Mouse (Mus musculus): ENCODE results near the gene Clptm1. TPM values are rescaled to one million over a fixed set of nuclear protein-coding genes. Genes with fewer than 3 reads are reported as not detected.
"Not testable (repeated sequence)": the region's sequence is repeated elsewhere in the genome, so short reads cannot be mapped to it uniquely, and the experiment has no call there.

Clptm1 gene
- polyA plus RNA-seq, 1 experiment from 2014 or later = 45.2 TPM

DNA sequence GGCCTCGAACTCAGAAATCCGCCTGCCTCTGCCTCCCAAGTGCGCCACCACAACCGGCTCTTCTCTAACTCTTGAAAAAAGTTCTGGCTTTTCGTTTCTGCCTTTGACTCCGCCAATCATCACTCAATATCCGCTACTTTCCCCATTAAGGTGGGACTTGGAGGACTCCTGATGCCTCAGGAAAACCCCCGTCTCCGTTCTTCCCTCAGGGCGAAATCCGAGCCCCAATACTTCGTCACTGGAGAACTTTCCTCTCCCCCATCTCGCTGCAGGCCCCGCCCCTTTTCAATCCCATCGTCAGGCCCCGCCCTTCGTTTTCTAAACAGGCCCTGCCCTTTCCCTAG lies 36.7 kb downstream of the Clptm1 start:
- H3K27me3 ChIP-seq = peaks cover 1% of the 10 kb centered on the region; the same call in 1 of the 2 replicates
- no peaks in the 10 kb centered on the region for H3K9me3 ChIP-seq (replicated peaks)
- H3K4me2 ChIP-seq = peak overlapping the region; percentile 100
- H3K4me3 ChIP-seq (replicated peaks) = peak overlapping the region; percentile 82
- H3K4me1 ChIP-seq (replicated peaks) = peaks cover 45% of the 10 kb centered on the region
- no peak overlapping the region for H3K9ac ChIP-seq
- DNase-seq = no peak
- ATAC-seq (ENCODE audit: low read depth) = no peak
- peak overlapping the region; percentile 83 for H3K27ac ChIP-seq
- H3K36me3 ChIP-seq = peaks cover 15% of the 10 kb centered on the region
- WGBS (ENCODE audit: insufficient replicate concordance) = 9% methylated on average over 17 of the region's 17 CpGs

DNA sequence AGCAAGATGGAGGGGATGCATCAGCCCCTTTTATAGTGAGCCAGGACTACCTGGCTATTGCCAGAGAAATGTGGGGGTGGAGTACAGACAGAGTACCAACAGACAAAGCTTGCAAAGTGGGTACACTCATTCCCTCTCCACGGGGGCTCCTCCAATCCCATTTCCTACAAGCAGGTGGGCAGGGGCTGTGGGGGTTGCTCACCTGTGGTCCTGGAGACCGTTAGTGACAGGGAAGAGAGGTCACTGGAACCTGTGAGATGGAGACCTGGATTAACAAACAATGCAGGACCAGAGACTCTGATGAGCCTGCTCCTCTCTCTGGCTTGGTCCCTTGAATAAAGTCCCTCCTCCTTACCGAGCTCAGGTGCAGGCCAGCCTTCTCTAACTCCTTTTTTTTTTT lies 37.1 kb downstream of the Clptm1 start:
- H3K4me3 ChIP-seq (replicated peaks) = peak overlapping the region; percentile 82
- H3K27me3 ChIP-seq = peaks cover 3% of the 10 kb centered on the region; the same call in 1 of the 2 replicates
- peak overlapping the region; percentile 100 for H3K4me2 ChIP-seq
- H3K36me3 ChIP-seq = peaks cover 10% of the 10 kb centered on the region
- ATAC-seq (ENCODE audit: low read depth) (no peak), DNase-seq (no peak)
- H3K27ac ChIP-seq = no peak overlapping the region
- 54% methylated on average over 3 of the region's 3 CpGs for WGBS (ENCODE audit: insufficient replicate concordance)
- no peak overlapping the region for H3K9ac ChIP-seq
- H3K9me3 ChIP-seq (replicated peaks) = no peaks in the 10 kb centered on the region
- peaks cover 41% of the 10 kb centered on the region for H3K4me1 ChIP-seq (replicated peaks)

DNA sequence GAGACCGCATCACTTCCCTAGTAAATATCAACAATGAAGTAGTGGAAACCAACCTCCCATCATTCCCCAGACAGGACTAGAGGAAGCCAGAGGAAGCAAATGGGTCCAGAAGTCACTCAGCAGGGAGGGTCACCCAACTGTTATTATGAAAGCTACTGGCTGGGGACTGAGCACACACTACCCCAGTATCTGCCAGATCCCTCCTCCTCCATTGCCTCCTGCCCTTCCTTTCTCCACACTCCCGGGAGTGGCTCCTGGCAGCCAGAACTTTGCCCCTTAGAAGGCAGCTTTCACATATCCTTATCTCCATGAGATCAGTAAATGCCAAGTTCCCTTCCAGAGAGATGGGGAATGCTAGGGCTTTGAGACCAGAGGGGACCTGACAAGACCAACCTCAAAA lies 41.4 kb downstream of the Clptm1 start:
- H3K4me3 ChIP-seq (replicated peaks) = no peak overlapping the region
- no peak overlapping the region for H3K27ac ChIP-seq
- H3K9me3 ChIP-seq (replicated peaks) = no peaks in the 10 kb centered on the region
- ATAC-seq (ENCODE audit: low read depth) = no peak
- H3K9ac ChIP-seq = no peak overlapping the region
- 45% methylated on average over 2 of the region's 2 CpGs for WGBS (ENCODE audit: insufficient replicate concordance)
- H3K36me3 ChIP-seq = no peaks in the 10 kb centered on the region
- peaks cover 14% of the 10 kb centered on the region for H3K4me1 ChIP-seq (replicated peaks)
- no peak for DNase-seq
- H3K4me2 ChIP-seq = no peak overlapping the region
- peaks cover 18% of the 10 kb centered on the region for H3K27me3 ChIP-seq

DNA sequence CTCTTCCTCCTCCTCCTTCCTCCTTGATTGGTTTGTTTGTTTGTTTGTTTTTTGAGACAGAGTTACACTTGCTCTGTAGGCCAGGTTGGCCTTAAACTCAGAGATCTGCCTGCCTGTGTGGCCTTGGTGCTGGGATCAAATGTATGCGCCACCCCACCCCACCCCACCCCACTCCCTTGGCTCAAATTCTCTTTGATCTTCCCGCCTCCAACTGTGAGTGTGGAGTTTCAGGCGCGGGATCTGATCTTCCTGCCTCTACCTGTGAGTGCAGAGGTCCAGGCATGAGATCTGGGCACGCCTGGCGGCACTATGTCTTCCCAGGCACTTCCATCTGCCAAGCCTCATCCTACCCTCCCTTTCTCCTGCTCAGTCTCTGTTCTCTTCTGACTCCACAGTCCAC lies 42.6 kb downstream of the Clptm1 start:
- WGBS (ENCODE audit: insufficient replicate concordance) = 35% methylated on average over 6 of the region's 6 CpGs
- ATAC-seq (ENCODE audit: low read depth) = no peak
- no peak overlapping the region for H3K4me3 ChIP-seq (replicated peaks)
- no peaks in the 10 kb centered on the region for H3K36me3 ChIP-seq
- H3K9me3 ChIP-seq (replicated peaks) = no peaks in the 10 kb centered on the region
- peaks cover 5% of the 10 kb centered on the region for H3K4me1 ChIP-seq (replicated peaks)
- peaks cover 18% of the 10 kb centered on the region for H3K27me3 ChIP-seq
- DNase-seq = no peak
- H3K27ac ChIP-seq = no peak overlapping the region
- no peak overlapping the region for H3K4me2 ChIP-seq
- no peak overlapping the region for H3K9ac ChIP-seq

DNA sequence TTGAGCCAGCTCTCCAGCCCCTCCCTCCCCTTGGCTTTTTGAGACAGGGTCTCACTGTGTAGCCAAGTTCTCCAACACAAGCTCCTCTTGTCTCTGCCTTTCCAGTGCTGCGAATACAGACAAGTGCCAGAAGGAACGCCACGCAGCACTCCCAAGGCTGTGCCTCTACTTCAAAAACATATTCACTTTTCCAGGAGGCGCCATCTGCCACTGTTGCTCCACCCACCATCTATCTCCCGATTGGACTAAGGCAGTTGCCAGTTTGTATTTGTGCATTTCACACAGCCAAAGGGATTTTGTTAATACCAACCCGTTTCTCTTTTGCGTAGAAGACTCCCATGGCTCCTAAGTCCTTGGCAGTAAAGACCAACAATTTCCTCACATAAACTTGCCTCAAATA lies 44.0 kb downstream of the Clptm1 start:
- H3K27me3 ChIP-seq = peaks cover 18% of the 10 kb centered on the region
- H3K9ac ChIP-seq = no peak overlapping the region
- H3K36me3 ChIP-seq = no peaks in the 10 kb centered on the region
- no peak overlapping the region for H3K4me3 ChIP-seq (replicated peaks)
- no peak overlapping the region for H3K4me2 ChIP-seq
- 79% methylated on average over 7 of the region's 7 CpGs for WGBS (ENCODE audit: insufficient replicate concordance)
- H3K4me1 ChIP-seq (replicated peaks) = peaks cover 5% of the 10 kb centered on the region
- H3K9me3 ChIP-seq (replicated peaks) = no peaks in the 10 kb centered on the region
- DNase-seq (no peak), ATAC-seq (ENCODE audit: low read depth) (no peak)
- H3K27ac ChIP-seq = no peak overlapping the region

DNA sequence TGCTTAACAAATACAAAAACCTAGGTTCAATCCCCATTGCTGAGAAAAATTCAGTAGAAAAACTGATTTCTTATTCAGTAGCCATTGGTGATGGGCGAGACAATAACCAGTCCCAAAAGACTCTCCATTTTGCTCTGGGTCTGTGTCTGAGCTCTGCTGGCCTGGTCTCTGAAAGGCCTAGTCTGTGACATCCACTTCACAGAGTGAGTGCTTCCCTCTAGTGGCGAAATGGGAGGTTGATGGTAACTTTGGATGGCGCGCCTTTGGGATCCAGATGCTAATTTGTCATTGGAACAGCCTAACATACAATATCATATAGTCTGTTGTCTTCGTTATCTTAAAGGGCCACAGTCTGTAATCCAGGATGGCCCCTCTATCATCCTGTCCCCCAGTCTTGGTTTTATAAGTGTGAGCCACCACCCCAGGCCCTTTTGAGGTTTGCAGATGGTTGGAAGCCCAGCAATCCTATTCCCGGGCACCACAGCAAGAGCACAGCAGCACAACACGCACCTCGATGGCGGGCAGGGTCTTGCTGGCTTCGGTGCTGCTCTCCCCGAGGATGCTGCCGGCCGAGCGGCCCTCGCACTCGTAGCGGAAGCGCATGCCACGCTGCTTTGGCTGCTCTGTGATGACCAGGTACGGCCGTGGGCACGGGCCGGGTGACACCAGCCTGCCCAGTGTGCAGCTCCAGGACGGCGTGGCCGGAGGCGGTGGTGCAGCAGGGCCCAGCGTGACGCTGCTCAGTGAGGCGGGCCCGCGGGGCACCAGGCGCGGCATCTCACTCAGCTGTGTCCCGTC lies 45.6 kb downstream of the Clptm1 start:
- Histone ChIP-seq H3K4me1 (replicated peaks) (peaks cover 5% of the 10 kb centered on the region), H3K4me2 (peak overlapping the region; percentile 58), H3K9ac (peak overlapping the region; percentile 43; the same call in 1 of the 2 replicates), H3K36me3 (no peaks in the 10 kb centered on the region), H3K27ac (no peak overlapping the region), H3K27me3 (peaks cover 18% of the 10 kb centered on the region), H3K9me3 (replicated peaks) (no peaks in the 10 kb centered on the region), H3K4me3 (replicated peaks) (peak overlapping the region; percentile 31)
- ATAC-seq (ENCODE audit: low read depth) = peak; percentile 68
- DNase-seq = peak; percentile 56
- 17% methylated on average over 35 of the region's 35 CpGs for WGBS (ENCODE audit: insufficient replicate concordance)

DNA sequence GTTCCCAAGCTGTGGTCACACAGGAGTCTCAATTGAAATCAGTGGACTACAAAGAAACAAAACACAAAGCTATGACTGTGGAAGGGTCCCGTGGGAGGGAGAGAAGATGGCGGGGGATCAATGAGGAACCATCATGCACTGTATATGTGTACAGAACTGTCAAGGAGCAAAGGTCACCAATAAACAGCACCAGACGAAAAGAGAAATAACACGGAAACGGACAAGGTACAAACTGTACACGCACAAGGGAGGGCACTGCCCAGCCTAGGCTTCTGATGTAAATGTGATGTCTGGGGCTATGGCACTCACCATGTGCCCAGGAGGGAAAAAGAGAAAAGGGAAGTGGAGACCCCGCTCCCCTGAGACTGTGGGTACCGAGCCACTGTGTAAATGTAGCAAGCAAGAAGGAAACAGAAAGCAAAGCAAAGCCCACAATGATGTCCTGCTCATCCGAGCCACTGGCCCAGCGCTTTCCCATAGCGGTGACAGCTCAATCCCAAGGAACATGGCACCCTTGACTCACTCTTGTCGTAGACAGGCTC lies 49.7 kb downstream of the Clptm1 start:
- Histone ChIP-seq H3K4me2 (no peak overlapping the region), H3K27me3 (peaks cover 9% of the 10 kb centered on the region), H3K9ac (no peak overlapping the region), H3K9me3 (replicated peaks) (no peaks in the 10 kb centered on the region), H3K36me3 (no peaks in the 10 kb centered on the region), H3K27ac (no peak overlapping the region), H3K4me1 (replicated peaks) (peaks cover 5% of the 10 kb centered on the region), H3K4me3 (replicated peaks) (no peak overlapping the region)
- no peak for ATAC-seq (ENCODE audit: low read depth)
- WGBS (ENCODE audit: insufficient replicate concordance) = 68% methylated on average over 12 of the region's 12 CpGs
- no peak for DNase-seq

DNA sequence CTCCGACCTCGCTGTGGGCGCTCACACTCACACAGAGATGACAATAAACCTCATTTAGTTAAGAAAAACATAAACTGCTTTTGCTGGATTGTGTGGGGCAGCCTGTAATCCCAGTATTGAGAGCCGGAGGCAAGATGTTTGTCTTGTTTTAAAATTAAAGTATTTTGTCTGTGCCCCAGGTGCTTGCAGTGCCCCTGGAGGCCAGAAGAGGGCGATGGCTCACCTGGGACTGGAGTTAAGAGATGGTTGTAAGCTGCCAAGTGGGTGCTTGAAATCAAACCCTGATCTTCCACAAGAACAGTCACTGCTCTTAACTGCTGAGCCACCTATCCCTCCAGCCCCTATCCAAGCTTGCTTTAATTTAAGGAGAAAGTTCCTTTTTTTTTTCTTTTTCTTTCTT lies 53.9 kb downstream of the Clptm1 start:
- H3K9me3 ChIP-seq (replicated peaks) = no peaks in the 10 kb centered on the region
- H3K4me3 ChIP-seq (replicated peaks) = no peak overlapping the region
- H3K4me2 ChIP-seq = no peak overlapping the region
- WGBS (ENCODE audit: insufficient replicate concordance) = 71% methylated on average over 5 of the region's 5 CpGs
- DNase-seq (no peak), ATAC-seq (ENCODE audit: low read depth) (no peak)
- H3K36me3 ChIP-seq = no peaks in the 10 kb centered on the region
- no peak overlapping the region for H3K9ac ChIP-seq
- no peak overlapping the region for H3K27ac ChIP-seq
- no peaks in the 10 kb centered on the region for H3K27me3 ChIP-seq
- no peaks in the 10 kb centered on the region for H3K4me1 ChIP-seq (replicated peaks)

DNA sequence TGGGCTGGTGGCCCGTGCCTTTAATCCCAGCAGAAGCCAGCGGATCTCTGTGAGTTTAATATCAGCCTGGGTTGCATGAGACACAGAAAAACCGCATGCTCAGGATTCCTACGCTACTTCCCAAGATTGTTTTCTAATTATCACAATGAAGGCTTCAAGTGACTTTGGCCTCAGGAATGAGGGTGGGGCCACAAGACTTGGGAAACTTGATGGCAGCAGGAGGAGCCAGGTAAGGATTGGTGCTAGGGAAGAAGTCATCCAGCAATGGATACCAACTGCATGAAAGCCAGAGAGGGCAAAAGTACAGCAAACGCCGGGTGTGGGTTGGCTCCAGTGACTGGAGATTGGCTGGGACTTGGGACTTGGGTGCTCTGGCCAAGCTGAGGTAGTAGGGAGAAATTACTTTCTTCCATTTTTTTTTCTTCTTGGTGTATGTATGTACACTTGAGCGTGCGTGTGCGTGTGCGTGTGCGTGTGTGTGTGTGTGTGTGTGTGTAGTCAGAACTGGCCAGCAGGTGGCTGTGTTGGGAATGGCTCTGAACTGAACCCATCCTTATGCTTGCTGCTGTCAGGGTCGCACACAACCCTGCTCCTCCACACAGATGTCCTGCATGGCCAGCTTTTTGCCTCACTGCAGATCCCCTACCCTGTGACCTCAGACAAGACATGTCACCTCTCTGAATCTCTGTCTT lies 55.0 kb downstream of the Clptm1 start:
- Histone ChIP-seq H3K9me3 (replicated peaks) (no peaks in the 10 kb centered on the region), H3K4me1 (replicated peaks) (no peaks in the 10 kb centered on the region), H3K36me3 (no peaks in the 10 kb centered on the region), H3K27me3 (no peaks in the 10 kb centered on the region), H3K4me2 (no peak overlapping the region), H3K9ac (no peak overlapping the region), H3K4me3 (replicated peaks) (no peak overlapping the region), H3K27ac (no peak overlapping the region)
- no peak for DNase-seq
- no peak for ATAC-seq (ENCODE audit: low read depth)
- 81% methylated on average over 12 of the region's 12 CpGs for WGBS (ENCODE audit: insufficient replicate concordance)

DNA sequence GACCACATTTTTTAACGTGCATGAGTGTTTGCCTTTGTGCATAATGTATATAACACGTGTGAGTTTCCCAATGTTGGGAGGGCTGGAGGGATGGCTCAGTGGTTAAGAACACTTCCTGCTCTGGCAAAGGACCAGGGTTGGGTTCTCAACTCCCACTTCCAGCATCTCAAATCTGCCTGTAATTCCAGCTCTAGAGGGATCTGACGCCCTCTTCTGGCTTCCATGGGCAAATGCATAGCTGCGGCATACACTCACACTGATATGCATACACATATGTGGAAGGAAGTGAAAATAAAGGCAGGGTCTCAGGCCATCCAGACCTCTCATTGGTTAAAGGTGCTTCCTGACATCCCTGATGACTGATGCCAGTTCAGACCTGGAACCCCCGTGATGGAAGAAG lies 57.5 kb downstream of the Clptm1 start:
- ATAC-seq (ENCODE audit: low read depth) = no peak
- Histone ChIP-seq H3K9me3 (replicated peaks) (no peaks in the 10 kb centered on the region), H3K4me2 (no peak overlapping the region), H3K36me3 (peaks cover 3% of the 10 kb centered on the region; the same call in 1 of the 2 replicates), H3K27ac (no peak overlapping the region), H3K4me1 (replicated peaks) (peaks cover 16% of the 10 kb centered on the region), H3K27me3 (no peaks in the 10 kb centered on the region), H3K4me3 (replicated peaks) (no peak overlapping the region), H3K9ac (no peak overlapping the region)
- no peak for DNase-seq
- 70% methylated on average over 5 of the region's 5 CpGs for WGBS (ENCODE audit: insufficient replicate concordance)

DNA sequence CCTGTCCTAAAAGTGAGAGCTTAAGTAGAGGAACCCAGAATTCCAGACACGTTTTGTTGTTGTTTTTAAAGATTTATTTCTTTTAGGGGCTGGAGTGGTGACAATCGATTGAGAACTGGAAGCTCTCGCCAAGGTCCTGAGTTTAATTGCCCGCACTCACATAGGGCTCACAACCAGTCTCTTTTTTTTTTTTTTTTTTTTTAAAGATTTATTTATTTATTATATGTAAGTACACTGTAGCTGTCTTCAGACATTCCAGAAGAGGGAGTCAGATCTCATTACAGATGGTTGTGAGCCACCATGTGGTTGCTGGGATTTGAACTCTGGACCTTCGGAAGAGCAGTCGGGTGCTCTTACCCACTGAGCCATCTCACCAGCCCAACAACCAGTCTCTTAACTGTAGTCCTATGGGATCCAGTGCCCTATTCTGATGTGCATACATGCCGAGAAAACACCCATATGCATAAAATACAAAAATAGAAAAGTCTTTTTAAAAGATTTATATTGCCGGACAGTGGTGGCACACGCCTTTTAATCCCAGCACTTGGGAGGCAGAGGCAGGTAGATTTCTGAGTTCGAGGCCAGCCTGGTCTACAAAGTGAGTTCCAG lies 60.1 kb downstream of the Clptm1 start:
- H3K9ac ChIP-seq; H3K9me3 ChIP-seq (replicated peaks); H3K27ac ChIP-seq; H3K27me3 ChIP-seq; DNase-seq: not testable (repeated sequence)
- Histone ChIP-seq H3K36me3 (peaks cover 27% of the 10 kb centered on the region), H3K4me2 (peak overlapping the region; percentile 87), H3K4me1 (replicated peaks) (peaks cover 38% of the 10 kb centered on the region), H3K4me3 (replicated peaks) (peak overlapping the region; percentile 97)
- 54% methylated on average over 10 of the region's 10 CpGs for WGBS (ENCODE audit: insufficient replicate concordance)
- ATAC-seq (ENCODE audit: low read depth) = 0 out of 2 replicates have a peak, but pooled peaks have one; percentile 1
